Mouse (Mus musculus) embryonic facial prominence, embryonic 11.5 days (tissue): ENCODE data around the gene Cyp2r1. TPM values are rescaled to one million over a fixed set of nuclear protein-coding genes. Genes with fewer than 3 reads are reported as not detected.

Experiments used
- ATAC-seq: fragments of 200-750 bp; cut with Nextera tagmentation; replicated peaks from 2 replicates; pipeline ENCODE4 v1.8.0; 2017; ENCODE audit warnings: low read depth; ENCODE audit not compliant: insufficient number of reproducible peaks, low FRiP score, low TSS enrichment
- DNase-seq: peaks from one replicate; pipeline ENCODE4 v3.0.0-alpha.2; 2015; ENCODE audit warnings: low spot score
- H3K27ac ChIP-seq: fragments of 300-500 bp; sonication (generic); replicated peaks from 2 replicates; pipeline ENCODE4 v1.5.1; 2014; ENCODE audit warnings: mild to moderate bottlenecking, low read depth, low read length, control low read depth
- H3K27me3 ChIP-seq: fragments of 300-500 bp; sonication (generic); 2 replicates; pipeline ENCODE4 v1.6.1; 2014; ENCODE audit warnings: mild to moderate bottlenecking, low read length, moderate library complexity, mixed read lengths; ENCODE audit not compliant: control insufficient read depth, insufficient read depth
- H3K36me3 ChIP-seq: fragments of 300-500 bp; sonication (generic); replicated peaks from 2 replicates; pipeline ENCODE4 v1.6.1; 2014; ENCODE audit warnings: low read depth, mild to moderate bottlenecking, low read length, moderate library complexity, mixed read lengths; ENCODE audit not compliant: control insufficient read depth, insufficient read depth
- H3K4me1 ChIP-seq: fragments of 300-500 bp; sonication (generic); 2 replicates; pipeline ENCODE4 v1.6.1; 2014; ENCODE audit warnings: low read length, mixed read lengths; ENCODE audit not compliant: control insufficient read depth, insufficient read depth
- H3K4me2 ChIP-seq: fragments of 300-500 bp; sonication (generic); 2 replicates; pipeline ENCODE4 v1.6.1; 2014; ENCODE audit warnings: low read depth, mild to moderate bottlenecking, control low read depth, low read length, moderate library complexity
- H3K4me3 ChIP-seq: fragments of 300-500 bp; sonication (generic); 2 replicates; pipeline ENCODE4 v1.5.1; 2014; ENCODE audit warnings: low read depth, low read length, control low read depth
- H3K9ac ChIP-seq: fragments of 300-500 bp; sonication (generic); replicated peaks from 2 replicates; pipeline ENCODE4 v1.6.1; 2014; ENCODE audit warnings: mild to moderate bottlenecking, control low read depth, low read length
- H3K9me3 ChIP-seq: fragments of 300-500 bp; sonication (generic); replicated peaks from 2 replicates; pipeline ENCODE4 v1.6.1; 2016; ENCODE audit warnings: mild to moderate bottlenecking, low read length, inconsistent platforms, mixed read lengths; ENCODE audit not compliant: control insufficient read depth
- whole genome bisulfite sequencing: fragments of 180-500 bp; shearing (Covaris S2); extraction: QIAGEN DNeasy Blood & Tissue Kit; methylation state at CpG from one replicate; pipeline ENCODE4 v1.1.7; 2014; 5-methylcytosine and 5-hydroxymethylcytosine counted together
- polyA plus RNA-seq: library from polyadenylated mRNA; unstranded; fragments of >200 nt; fragmentation: Nextera tagmentation; extraction: Ambion mirVana; gene quantifications from 2 replicates; pipeline ENCODE4 v1.2.1, GENCODE M21; 2014

Cyp2r1 gene
- polyA plus RNA-seq, 1 experiment from 2014 or later, result 3.0 TPM

GRCm38 (mm10) chr7:114536179-114536578 is 26.6 kb downstream of the Cyp2r1 start:
- no peak overlapping the region for H3K4me3 ChIP-seq

GRCm38 (mm10) chr7:114526245-114526644 is 36.5 kb downstream of the Cyp2r1 start:
- Histone ChIP-seq H3K27me3 (no peaks in the 10 kb centered on the region), H3K9me3 (no peaks in the 10 kb centered on the region), H3K27ac (no peak overlapping the region), H3K4me3 (no peak overlapping the region), H3K9ac (no peak overlapping the region), H3K4me2 (no peak overlapping the region), H3K36me3 (no peaks in the 10 kb centered on the region), H3K4me1 (no peaks in the 10 kb centered on the region)
- 83% methylated on average over 1 of the region's 1 CpGs for WGBS
- no peak for DNase-seq
- ATAC-seq, result no peak

More at GRCm38 (mm10) chr7:114536179-114536578, 26.6 kb downstream of the Cyp2r1 start:
- Histone ChIP-seq H3K9ac (no peak overlapping the region), H3K4me1 (no peaks in the 10 kb centered on the region), H3K36me3 (no peaks in the 10 kb centered on the region), H3K9me3 (no peaks in the 10 kb centered on the region), H3K27me3 (no peaks in the 10 kb centered on the region), H3K27ac (no peak overlapping the region), H3K4me2 (no peak overlapping the region)
- no peak for DNase-seq
- WGBS, result 96% methylated on average over 1 of the region's 1 CpGs
- ATAC-seq, result no peak

- Histone ChIP-seq H3K4me3 (no peak overlapping the region), H3K36me3 (no peaks in the 10 kb centered on the region), H3K9ac (no peak overlapping the region), H3K4me2 (no peak overlapping the region), H3K4me1 (no peaks in the 10 kb centered on the region), H3K9me3 (no peaks in the 10 kb centered on the region), H3K27ac (no peak overlapping the region), H3K27me3 (no peaks in the 10 kb centered on the region)
- ATAC-seq, result no peak
- DNase-seq, result no peak
- WGBS, result 100% methylated on average over 1 of the region's 1 CpGs
Measured at GRCm38 (mm10) chr7:114520122-114520521, 42.6 kb downstream of the Cyp2r1 start.

- 88% methylated on average over 2 of the region's 2 CpGs for WGBS
- no peak for ATAC-seq
- Histone ChIP-seq H3K36me3 (no peaks in the 10 kb centered on the region), H3K4me2 (no peak overlapping the region), H3K27ac (no peak overlapping the region), H3K4me3 (no peak overlapping the region), H3K9me3 (no peaks in the 10 kb centered on the region), H3K27me3 (no peaks in the 10 kb centered on the region), H3K4me1 (no peaks in the 10 kb centered on the region), H3K9ac (no peak overlapping the region)
- DNase-seq, result no peak
Measured at GRCm38 (mm10) chr7:114508879-114509278, 53.9 kb downstream of the Cyp2r1 start.

Other genes starting within 250 kb of the Cyp2r1 start
- 10.2 and 14.3 TPM in 2 replicates for gene Pde3b, start 147.7 kb downstream of the Cyp2r1 start, polyA plus RNA-seq
- 9.7 and 11.7 TPM in 2 replicates for gene Calca, start 73.4 kb upstream of the Cyp2r1 start, polyA plus RNA-seq
- 0.60 and 0.66 TPM in 2 replicates for gene Calcb, start 155.7 kb upstream of the Cyp2r1 start, polyA plus RNA-seq
- gene Insc, start 180.7 kb upstream of the Cyp2r1 start, polyA plus RNA-seq, result 5.1 and 5.6 TPM in 2 replicates